Mouse (Mus musculus): Measurements from ENCODE around the gene Tmem169. TPM values are rescaled to one million over a fixed set of nuclear protein-coding genes. Genes with fewer than 3 reads are reported as not detected.
"Not testable (repeated sequence)": the region's sequence is repeated elsewhere in the genome, so short reads cannot be mapped to it uniquely, and the experiment has no call there.

Gene Tmem169
- 10 to 100 TPM; 11.6 to 17.4 (median 13.2) TPM for total RNA-seq (2022)

DNA sequence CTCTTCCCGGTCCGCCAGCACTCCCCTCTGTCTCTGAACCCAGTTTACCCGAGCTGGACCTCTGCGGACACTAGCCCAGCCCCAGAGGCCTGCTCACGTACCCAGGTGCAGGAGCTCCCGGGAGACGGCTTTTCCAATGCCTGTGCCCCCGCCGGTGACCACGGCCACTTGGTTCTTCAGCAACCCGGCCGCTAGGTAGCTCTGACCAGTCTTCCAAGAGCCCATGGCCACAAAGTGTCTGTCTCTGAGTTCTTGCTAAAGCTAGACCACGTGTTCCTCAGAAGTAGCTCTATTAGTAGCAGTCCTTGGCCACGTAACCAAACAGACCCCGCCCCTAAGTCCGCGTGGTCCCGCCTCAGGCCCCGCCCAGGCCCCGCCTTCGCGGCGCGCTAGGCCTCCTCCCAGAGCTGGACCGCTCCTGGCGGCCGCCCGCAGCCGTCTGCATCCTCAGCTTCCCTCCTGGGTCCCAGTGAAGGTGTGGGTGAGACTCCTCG lies at the start of gene Tmem169, which contains the start of gene Pecr:
Gene Tmem169, plus strand, starts transcription at position 378 of the 494 bp plus-strand sequence.
Gene Pecr, minus strand, starts transcription at position 323 of the 494 bp plus-strand sequence.
- DNase-seq (ENCODE audit: low spot score in 2 of 2) = peak; percentile 88 to 90

DNA sequence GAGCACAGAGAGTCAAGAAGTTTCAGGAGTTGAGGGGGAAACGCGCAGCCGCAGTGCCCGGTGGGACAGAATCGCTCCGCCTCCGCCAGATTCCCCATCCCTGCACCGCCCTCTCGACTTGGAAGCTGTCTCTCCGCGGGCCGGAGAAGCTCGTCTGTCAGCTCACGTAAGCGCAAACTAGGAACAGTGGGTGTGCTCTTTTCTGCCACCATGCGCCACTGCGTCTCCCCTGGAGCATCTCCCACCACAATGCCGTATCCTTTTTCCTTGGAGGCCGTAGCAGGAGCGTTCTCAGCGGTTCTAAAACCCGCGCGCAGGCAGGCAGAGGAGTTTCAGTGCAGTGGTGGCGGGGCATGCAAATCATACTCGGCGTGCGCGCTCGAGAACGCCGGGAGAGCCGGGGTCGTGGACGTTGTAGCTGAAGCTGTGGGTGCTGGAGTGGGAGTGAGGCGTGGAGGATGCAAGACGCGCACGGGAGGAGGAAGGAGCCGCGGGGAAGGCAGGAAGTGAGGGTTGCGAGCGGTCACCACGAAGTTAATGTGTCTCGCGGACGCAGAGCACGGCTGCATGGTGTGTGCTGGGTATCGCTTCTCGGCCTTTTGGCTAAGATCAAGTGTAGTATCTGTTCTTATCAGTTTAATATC lies 47.7 kb upstream of the Tmem169 start:
- peak; percentile 60 to 65 for DNase-seq (ENCODE audit: low spot score in 2 of 2)

DNA sequence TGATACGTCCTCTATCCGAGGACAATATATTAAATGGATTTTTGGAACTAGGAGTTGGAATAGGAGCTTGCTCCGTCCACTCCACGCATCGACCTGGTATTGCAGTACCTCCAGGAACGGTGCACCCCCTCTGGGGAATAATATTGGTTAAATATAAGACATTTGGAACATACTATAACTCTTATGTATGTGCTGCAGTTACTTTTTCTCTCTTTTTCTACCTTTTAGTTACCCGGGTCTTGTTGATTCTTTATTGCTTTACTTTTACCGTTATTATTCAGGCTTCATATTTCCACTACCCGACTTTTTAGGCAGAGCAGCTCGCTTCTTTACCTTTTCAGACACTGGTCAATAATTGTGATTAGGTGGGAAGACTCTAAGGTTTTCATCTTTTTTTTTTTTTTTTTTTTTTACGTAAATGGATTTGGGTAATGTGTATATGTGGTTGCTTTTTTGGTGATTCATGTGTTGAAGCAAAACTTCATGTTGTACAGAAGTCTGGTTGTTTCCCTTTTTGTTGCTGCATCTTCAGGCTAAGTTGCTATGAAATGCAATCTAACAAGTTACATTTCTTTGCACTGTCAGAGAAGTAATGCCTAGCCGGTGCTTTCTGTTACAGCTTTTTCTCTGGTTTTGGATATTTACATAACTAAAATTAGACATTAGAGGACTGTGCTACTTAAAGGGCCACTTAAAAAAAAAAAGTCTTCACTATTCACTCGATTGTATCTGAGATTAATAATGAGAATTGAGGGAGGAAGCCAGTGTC lies 47.0 kb upstream of the Tmem169 start:
- peak; percentile 37 to 70 for DNase-seq (ENCODE audit: low spot score in 2 of 2)

- DNase-seq (ENCODE audit: low spot score in 2 of 2) = no peak
Measured at GRCm38 (mm10) chr1:72238016-72238580, 46.1 kb upstream of the Tmem169 start.

- not testable (repeated sequence) for DNase-seq (ENCODE audit: low spot score in 2 of 2)
Measured at GRCm38 (mm10) chr1:72239113-72239512, 45.1 kb upstream of the Tmem169 start.

DNA sequence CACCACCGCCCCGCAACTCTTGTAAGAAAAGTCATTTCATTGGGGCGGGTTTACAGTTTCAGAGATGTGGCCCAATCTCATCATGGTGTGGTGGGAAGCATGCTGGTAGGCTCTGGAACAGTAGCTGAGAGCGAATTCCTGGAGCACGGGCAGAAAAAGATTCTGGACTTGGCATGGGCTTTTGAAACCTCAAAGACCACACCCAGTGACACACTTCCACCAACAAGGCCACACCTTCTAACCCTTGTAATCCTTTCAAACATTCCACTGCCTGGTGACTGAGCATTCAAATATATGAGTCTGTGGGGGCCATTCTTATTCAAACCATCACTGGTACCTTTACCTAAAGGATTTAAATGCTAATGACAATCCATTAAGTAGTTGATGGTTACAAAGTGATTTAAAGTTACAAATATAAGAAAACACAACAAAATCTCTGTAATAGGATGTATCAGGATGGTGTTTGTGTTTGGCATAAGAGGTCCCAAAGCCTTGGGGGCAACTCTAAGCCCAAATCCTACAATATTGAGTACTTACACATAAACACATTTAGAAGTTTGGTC lies 41.5 kb upstream of the Tmem169 start:
- DNase-seq (ENCODE audit: low spot score in 2 of 2) = no peak

DNA sequence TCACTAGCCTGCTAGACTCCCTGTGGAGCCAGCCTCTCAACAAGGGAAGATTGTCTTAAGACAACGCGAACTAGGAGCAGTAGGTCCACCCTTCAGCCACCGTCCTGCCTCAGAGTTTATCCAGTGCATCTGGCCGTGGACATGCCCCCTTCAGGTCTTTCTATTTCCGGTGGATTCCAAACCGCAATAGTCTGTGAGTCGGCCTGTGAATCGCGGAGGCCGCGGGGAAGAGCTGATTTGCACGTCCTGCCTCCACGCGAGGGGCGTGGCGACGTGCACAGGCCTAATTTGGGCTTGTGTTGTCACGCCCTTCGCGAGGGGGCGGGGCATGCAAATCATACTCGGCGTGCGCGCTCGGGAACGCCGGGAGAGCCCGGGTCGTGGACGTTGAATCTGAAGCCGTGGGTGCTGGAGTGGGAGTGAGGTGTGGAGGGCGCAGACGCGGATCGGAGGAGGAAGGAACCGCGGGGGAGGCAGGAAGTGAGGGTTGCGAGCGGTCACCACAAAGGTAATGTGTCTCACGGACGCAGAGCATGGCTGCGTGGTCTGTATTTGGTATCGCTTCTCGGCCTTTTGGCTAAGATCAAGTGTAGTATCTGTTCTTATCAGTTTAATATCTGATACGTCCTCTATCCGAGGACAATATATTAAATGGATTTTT lies 40.4 kb upstream of the Tmem169 start:
- peak; percentile 93 for DNase-seq (ENCODE audit: low spot score in 2 of 2)

DNA sequence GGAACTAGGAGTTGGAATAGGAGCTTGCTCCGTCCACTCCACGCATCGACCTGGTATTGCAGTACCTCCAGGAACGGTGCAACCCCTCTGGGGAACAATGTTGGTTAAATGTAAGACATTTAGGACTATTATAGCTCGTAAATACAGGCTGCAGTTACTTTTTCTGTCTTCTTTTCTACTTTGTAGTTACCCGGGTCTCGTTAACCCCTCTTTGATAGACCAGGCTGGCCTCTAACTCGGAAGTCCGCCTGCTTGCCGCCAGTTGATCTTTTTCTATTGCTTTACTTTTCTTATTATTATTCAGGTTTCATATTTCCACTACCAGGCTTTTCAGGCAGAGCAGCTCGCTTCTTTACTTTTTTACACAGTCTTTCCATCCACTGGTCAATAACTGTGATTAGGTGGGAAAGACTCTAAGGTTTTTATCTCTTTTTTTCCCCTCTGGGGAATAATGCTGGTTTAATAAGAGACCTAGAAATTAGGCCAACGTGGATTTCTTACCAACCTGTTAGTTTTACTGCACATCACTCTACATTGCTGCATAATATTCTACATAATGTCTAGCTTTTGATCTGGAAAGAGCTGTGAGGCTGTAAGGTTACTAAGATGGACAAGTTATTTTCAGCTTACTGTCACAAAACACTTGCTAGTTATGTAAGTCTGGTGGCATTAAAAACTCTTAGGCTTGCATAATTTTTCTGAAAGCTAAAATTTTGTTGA lies 39.7 kb upstream of the Tmem169 start:
- DNase-seq (ENCODE audit: low spot score in 2 of 2) = no peak

GRCm38 (mm10) chr1:72248226-72248737 lies 35.9 kb upstream of the Tmem169 start:
- not testable (repeated sequence) for DNase-seq (ENCODE audit: low spot score in 2 of 2)

DNA sequence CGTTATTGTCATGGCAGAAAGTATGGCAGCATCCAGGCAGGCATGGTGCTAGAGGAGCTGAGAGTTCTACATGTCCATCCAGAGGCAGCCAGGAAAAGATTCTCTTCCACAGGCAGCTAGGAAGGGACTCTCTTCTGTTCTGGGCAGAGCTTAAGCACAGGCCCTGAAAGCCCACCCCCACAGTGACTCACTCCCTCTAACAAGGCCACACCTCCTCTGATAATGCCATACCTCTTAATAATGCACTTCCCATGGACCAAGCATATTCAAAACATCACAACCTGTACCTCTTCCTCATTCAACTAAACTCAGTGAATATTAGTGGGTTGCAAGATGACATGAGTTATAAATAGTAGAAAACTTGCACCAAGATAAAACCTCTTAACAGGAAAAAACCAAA lies 32.4 kb upstream of the Tmem169 start:
- no peak for DNase-seq (ENCODE audit: low spot score in 2 of 2)

- DNase-seq (ENCODE audit: low spot score in 2 of 2) = no peak
Measured at GRCm38 (mm10) chr1:72253881-72254491, 30.2 kb upstream of the Tmem169 start.

GRCm38 (mm10) chr1:72254545-72255061 lies 29.6 kb upstream of the Tmem169 start:
- DNase-seq (ENCODE audit: low spot score in 2 of 2) = peak; percentile 77 to 82

GRCm38 (mm10) chr1:72255062-72255853 lies 28.9 kb upstream of the Tmem169 start:
- DNase-seq (ENCODE audit: low spot score in 2 of 2) = peak; percentile 32 to 60

- DNase-seq (ENCODE audit: low spot score in 2 of 2) = no peak
Measured at GRCm38 (mm10) chr1:72255854-72256175, 28.4 kb upstream of the Tmem169 start.

DNA sequence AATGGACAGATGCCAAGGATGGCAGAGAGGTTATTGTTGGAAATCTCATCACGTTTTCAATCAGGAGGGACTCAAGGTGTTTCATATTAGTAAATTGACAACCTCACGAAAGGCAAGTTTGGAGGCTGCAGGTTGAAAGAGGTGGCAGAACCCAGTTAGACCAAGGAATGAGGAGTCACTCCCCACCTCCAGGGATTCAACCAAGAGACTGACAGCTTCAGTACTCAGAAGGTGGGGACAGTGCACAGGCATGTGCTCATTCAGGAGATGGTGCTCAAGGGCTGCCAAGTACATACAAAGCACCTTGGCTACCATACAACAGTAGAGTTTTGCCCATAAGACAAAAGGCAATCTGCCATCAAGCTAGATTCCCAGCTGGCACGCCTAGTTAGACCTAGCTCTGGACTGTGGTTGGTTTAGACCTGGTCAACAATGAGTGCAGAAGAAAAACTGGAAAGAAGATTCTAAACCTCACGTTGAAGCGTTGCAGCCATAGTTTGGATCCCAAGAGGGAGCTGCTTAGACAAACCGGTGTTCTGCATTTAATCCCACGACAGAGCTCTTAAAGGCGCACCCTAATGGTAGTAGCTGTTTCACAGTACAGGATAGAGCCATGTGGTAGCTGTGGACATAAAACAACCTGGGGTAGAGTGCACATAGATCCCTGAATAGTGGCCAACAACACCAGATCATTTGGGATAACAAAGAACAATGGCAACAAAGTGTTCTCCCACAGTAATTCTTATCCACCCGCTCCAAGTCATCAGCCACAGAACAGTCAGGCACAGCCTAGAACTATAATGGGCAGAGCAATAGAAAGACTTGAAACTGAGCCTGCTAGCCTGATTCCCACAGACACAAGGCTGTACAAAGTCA lies 27.6 kb upstream of the Tmem169 start:
- no peak for DNase-seq (ENCODE audit: low spot score in 2 of 2)

- no peak for DNase-seq (ENCODE audit: low spot score in 2 of 2)
Measured at GRCm38 (mm10) chr1:72263099-72263498, 21.1 kb upstream of the Tmem169 start.

GRCm38 (mm10) chr1:72278085-72278484 lies 6.1 kb upstream of the Tmem169 start:
- no peak for DNase-seq (ENCODE audit: low spot score in 2 of 2)

DNA sequence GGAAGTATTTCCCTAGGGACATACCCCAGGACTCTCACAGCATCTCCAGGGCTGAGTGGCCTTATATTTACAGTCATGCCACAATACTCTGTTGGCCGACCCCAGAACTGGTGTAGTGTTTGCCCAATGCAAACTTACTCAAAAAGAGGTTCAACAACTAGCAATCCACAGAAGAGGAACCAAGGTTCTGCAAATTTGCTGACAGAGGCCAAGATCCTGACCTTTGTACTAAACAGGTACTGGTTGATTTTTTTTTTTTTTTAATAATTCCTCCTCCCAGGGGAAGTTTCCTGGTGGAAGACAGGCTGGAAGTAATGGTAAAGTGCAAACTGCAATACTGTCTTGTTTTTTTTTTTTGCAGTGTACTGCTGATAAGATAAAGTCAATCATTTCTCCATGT lies 1.6 kb upstream of the Tmem169 start:
- DNase-seq (ENCODE audit: low spot score in 2 of 2) = no peak
